In the genomic region with DNA sequence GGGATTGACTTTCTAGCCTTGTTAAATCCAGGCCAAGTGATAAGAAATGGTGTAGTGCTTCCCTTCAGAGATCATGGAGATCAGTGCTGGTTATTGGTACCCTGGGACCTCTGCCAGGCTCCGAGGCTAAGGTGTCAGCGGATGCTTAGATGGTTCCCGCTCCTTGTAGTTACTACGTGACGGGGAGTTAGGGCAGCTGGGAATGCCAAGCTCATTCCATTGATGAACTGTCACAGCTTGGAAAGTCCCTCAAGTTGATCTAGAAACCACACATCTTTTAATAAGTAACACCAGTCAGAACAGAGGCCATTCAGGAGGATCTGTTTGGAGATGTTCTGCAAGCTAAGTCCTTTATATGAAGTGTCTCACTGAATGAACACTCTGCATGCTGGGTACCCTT, we compare ENCODE assay signal across 22 mouse cellular contexts. TPM values are rescaled to one million over a fixed set of nuclear protein-coding genes. Genes with fewer than 3 reads are reported as not detected.
DNase-seq lines count a peak whose midpoint lies in the region; ATAC-seq and TF ChIP-seq lines count a peak whose summit lies in the region.
"Had no signal": no experiment of that assay in that cellular context is flagged by ENCODE, and none has a peak within 500 bp of the region (broad histone marks: within the 10 kb centered on the region; RNA-seq: fewer than 3 reads in every experiment).

No protein-coding gene starts in this region.

- H3K9ac ChIP-seq in lung, embryonic 16.5 days (ENCODE audit: low read length), result no peak overlapping the region
- H3K9ac ChIP-seq: embryonic facial prominence, embryonic 12.5 days; forebrain, embryonic 13.5 days; heart, embryonic 15.5 days; hindbrain, embryonic 14.5 days had no signal

- H3K27ac ChIP-seq in gastrocnemius, adult 2 months, result peak overlapping the region; percentile 8; the same call in 1 of the 2 replicates
- peak overlapping the region; percentile 21; the same call in 1 of the 2 replicates for H3K27ac ChIP-seq in lung, embryonic 16.5 days (ENCODE audit: low read length)
- 0 out of 2 replicates have a peak overlapping the region, but pooled peaks have one; percentile 10 for H3K27ac ChIP-seq in brown adipose tissue, adult 24 weeks (replicated peaks; ENCODE audit: low read depth, low read length)
- H3K27ac ChIP-seq: embryonic facial prominence, embryonic 12.5 days; forebrain, embryonic 13.5 days; heart, adult 2 months; heart, embryonic 15.5 days; hindbrain, embryonic 10.5 days; hindbrain, embryonic 14.5 days had no signal

- TF ChIP-seq CTCF in gastrocnemius, adult 2 months (IDR thresholded peaks at IDR 0.05), result no peak

- 0 out of 2 replicates have a peak, but pooled peaks have one; percentile 13 for ATAC-seq in lung, embryonic 16.5 days (ENCODE audit: low read depth)
- ATAC-seq: forebrain, embryonic 13.5 days had no signal

- H3K36me3 ChIP-seq in lung, embryonic 16.5 days (ENCODE audit: control insufficient read depth, insufficient read depth, low read length), result no peaks in the 10 kb centered on the region
- no peaks in the 10 kb centered on the region for H3K36me3 ChIP-seq in myocyte (ENCODE audit: control insufficient read depth, insufficient read depth)
- H3K36me3 ChIP-seq: embryonic facial prominence, embryonic 12.5 days; heart, embryonic 15.5 days had no signal

- no peaks in the 10 kb centered on the region for H3K9me3 ChIP-seq in lung, embryonic 16.5 days (ENCODE audit: control insufficient read depth, low read length)
- H3K9me3 ChIP-seq: embryonic facial prominence, embryonic 12.5 days; forebrain, embryonic 13.5 days; heart, embryonic 15.5 days; hindbrain, embryonic 10.5 days had no signal

- no peak overlapping the region for H3K4me3 ChIP-seq in gastrocnemius, adult 2 months
- H3K4me3 ChIP-seq in lung, embryonic 16.5 days (ENCODE audit: low read length), result no peak overlapping the region
- H3K4me3 ChIP-seq in brown adipose tissue, adult 24 weeks (ENCODE audit: insufficient read depth, low read depth, low read length), result no peak overlapping the region
- H3K4me3 ChIP-seq in myocyte, result no peak overlapping the region
- H3K4me3 ChIP-seq: embryonic facial prominence, embryonic 12.5 days; forebrain, embryonic 13.5 days; heart, adult 2 months; heart, embryonic 15.5 days; hindbrain, embryonic 10.5 days had no signal

- WGBS in lung, embryonic 16.5 days, result 44% methylated on average over 5 of the region's 5 CpGs

- intact Hi-C loops in gastrocnemius, adult 2 months (cut with DNase I), result loop anchor here (5.0 kb wide), 1 partner anchor 33 kb away; no protein-coding TSS in a partner anchor
- intact Hi-C loops in gastrocnemius, postnatal 36 days (cut with DNase I), result no loop called here

- peaks cover 96% of the 10 kb centered on the region for H3K79me2 ChIP-seq in myocyte (ENCODE audit: control insufficient read depth, insufficient read depth)

- H3K4me2 ChIP-seq in lung, embryonic 16.5 days (ENCODE audit: low read depth, low read length), result no peak overlapping the region
- peak overlapping the region; percentile 81 for H3K4me2 ChIP-seq in myocyte (ENCODE audit: low read depth)
- H3K4me2 ChIP-seq: embryonic facial prominence, embryonic 12.5 days; forebrain, embryonic 13.5 days; heart, embryonic 11.5 days; heart, embryonic 15.5 days; hindbrain, embryonic 14.5 days had no signal

- DNase-seq in gastrocnemius, adult 2 months, result no peak
- DNase-seq in gastrocnemius, postnatal 36 days, result no peak
- DNase-seq in lung, postnatal 25 days (ENCODE audit: low spot score), result no peak
- no peak for DNase-seq in frontal cortex, postnatal 25 days (ENCODE audit: low spot score in 2 of 2)
- DNase-seq in thymus, postnatal 4 days, result no peak
- DNase-seq: adrenal gland, postnatal 10 days; cerebellum, adult 11-12 months; cerebellum, adult 9-10 months; cerebellum, postnatal 25 days; gastrocnemius, postnatal 10 days; heart, adult 2 months; heart, postnatal 14 days had no signal

- no peaks in the 10 kb centered on the region for H3K27me3 ChIP-seq in lung, embryonic 16.5 days (ENCODE audit: control insufficient read depth, insufficient read depth, low read depth, low read length)
- no peaks in the 10 kb centered on the region for H3K27me3 ChIP-seq in myocyte (ENCODE audit: control insufficient read depth, insufficient read depth, insufficient read length)
- H3K27me3 ChIP-seq: CH12.LX; embryonic facial prominence, embryonic 12.5 days; heart, embryonic 15.5 days had no signal

- no peak for TF ChIP-seq POLR2A in myocyte (IDR thresholded peaks at IDR 0.05; ENCODE audit: insufficient read length, low read depth)

- H3ac ChIP-seq in myocyte (ENCODE audit: control insufficient read depth, insufficient read length), result no peak overlapping the region

- peaks cover 75% of the 10 kb centered on the region for H3K4me1 ChIP-seq in lung, embryonic 16.5 days (replicated peaks; ENCODE audit: control insufficient read depth, insufficient read depth, low read length)
- peaks cover 51% of the 10 kb centered on the region for H3K4me1 ChIP-seq in brown adipose tissue, adult 24 weeks (ENCODE audit: control insufficient read depth, insufficient read depth, insufficient read length, low read length)

TF ChIP-seq in myocyte, 11 proteins besides CTCF, POLR2A, EP300 and RAD21:
- TF ChIP-seq POLR2AphosphoS2 (IDR thresholded peaks at IDR 0.05; ENCODE audit: insufficient read length, low read depth) (no peak), MYOD1 (IDR thresholded peaks at IDR 0.05; ENCODE audit: control insufficient read depth in 1 of 3, insufficient read length in 2 of 3, low read depth in 2 of 3) (peak; percentile 53 to 92 (median 82)), SRF (IDR thresholded peaks at IDR 0.05; ENCODE audit: control insufficient read depth, insufficient read length, low read depth) (no peak), MAX (IDR thresholded peaks at IDR 0.05; ENCODE audit: low read depth) (no peak), CEBPB (IDR thresholded peaks at IDR 0.05; ENCODE audit: insufficient read depth, poor library complexity, severe bottlenecking) (no peak), REST (IDR thresholded peaks at IDR 0.05; ENCODE audit: insufficient read depth, insufficient read length) (no peak), USF1 (IDR thresholded peaks at IDR 0.05; ENCODE audit: low read depth) (no peak), E2F4 (IDR thresholded peaks at IDR 0.05; ENCODE audit: insufficient read depth) (no peak), TCF3 (IDR thresholded peaks at IDR 0.05; ENCODE audit: insufficient read length, low read depth) (peak; percentile 46), TCF12 (IDR thresholded peaks at IDR 0.05; ENCODE audit: insufficient read depth, poor library complexity, severe bottlenecking) (peak; percentile 67), MYOG (IDR thresholded peaks at IDR 0.05; ENCODE audit: control insufficient read depth in 1 of 3, insufficient read depth in 1 of 3, insufficient read length in 2 of 3, low read depth in 2 of 3) (peak in 2 of 3 experiments; percentile 52 to 85)

RNA-seq across cellular contexts. Expression of gene Myo10, which starts 16.9 kb away (rescaled TPM):
- 10 to 100 TPM; 56.1 to 62.0 TPM for total RNA-seq in gastrocnemius, adult 2 months (2021)
- total RNA-seq in gastrocnemius, postnatal 36 days (2021), result 10 to 100 TPM; 42.1 to 52.4 TPM
- polyA plus RNA-seq in lung, embryonic 16.5 days (2015; fragmentation: Nextera tagmentation; extraction: Ambion mirVana), result 29.3 and 33.2 TPM in 2 replicates
- polyA plus RNA-seq in brown adipose tissue, adult 24 weeks (2012; ENCODE audit: insufficient read depth, insufficient read length, missing spikeins), result 25.2 and 34.0 TPM in 2 replicates
- 71.4 TPM for polyA plus RNA-seq in myocyte (2012; fragmentation: generic; extraction: Trizol)
